Mouse (Mus musculus) liver, embryonic 11.5 days (tissue): Measurements from ENCODE around the gene Otud7a. TPM values are rescaled to one million over a fixed set of nuclear protein-coding genes. Genes with fewer than 3 reads are reported as not detected.
"Not testable (repeated sequence)": the region's sequence is repeated elsewhere in the genome, so short reads cannot be mapped to it uniquely, and the experiment has no call there.

Experiments used
- ATAC-seq: fragments of 200-750 bp; cut with Nextera tagmentation; replicated peaks from 2 replicates; pipeline ENCODE4 v1.8.0; 2017; ENCODE audit warnings: moderate number of reproducible peaks, mild to moderate bottlenecking, moderate TSS enrichment, moderate library complexity; ENCODE audit not compliant: low FRiP score
- DNase-seq: peaks from one replicate; pipeline ENCODE4 v3.0.0-alpha.2; 2017; ENCODE audit warnings: low spot score
- H3K27ac ChIP-seq: fragments of 300-500 bp; sonication (generic); 2 replicates; pipeline ENCODE4 v1.5.1; 2014; ENCODE audit warnings: mild to moderate bottlenecking, low read depth, low read length, control low read depth
- H3K27me3 ChIP-seq: fragments of 300-500 bp; sonication (generic); replicated peaks from 2 replicates; pipeline ENCODE4 v1.6.1; 2014; ENCODE audit warnings: low read length, mixed read lengths; ENCODE audit not compliant: control insufficient read depth, insufficient read depth
- H3K36me3 ChIP-seq: fragments of 300-500 bp; sonication (generic); 2 replicates; pipeline ENCODE4 v1.6.1; 2014; ENCODE audit warnings: mild to moderate bottlenecking, low read length, moderate library complexity, mixed read lengths; ENCODE audit not compliant: control insufficient read depth, insufficient read depth
- H3K4me1 ChIP-seq: fragments of 300-500 bp; sonication (generic); replicated peaks from 2 replicates; pipeline ENCODE4 v1.6.1; 2014; ENCODE audit warnings: low read length, mixed read lengths; ENCODE audit not compliant: control insufficient read depth, insufficient read depth
- H3K4me2 ChIP-seq: fragments of 300-500 bp; sonication (generic); 2 replicates; pipeline ENCODE4 v1.6.1; 2014; ENCODE audit warnings: mild to moderate bottlenecking, control low read depth, moderate library complexity
- H3K4me3 ChIP-seq: fragments of 300-500 bp; sonication (generic); 2 replicates; pipeline ENCODE4 v1.5.1; 2014; ENCODE audit warnings: low read depth, low read length, control low read depth
- H3K9ac ChIP-seq: fragments of 300-500 bp; sonication (generic); 2 replicates; pipeline ENCODE4 v1.6.1; 2014; ENCODE audit warnings: low read depth, low read length, control low read depth
- H3K9me3 ChIP-seq: fragments of 300-500 bp; sonication (generic); 2 replicates; pipeline ENCODE4 v1.6.1; 2016; ENCODE audit warnings: low read length, inconsistent platforms, mixed read lengths; ENCODE audit not compliant: control insufficient read depth
- WGBS: fragments of 180-500 bp; shearing (Covaris S2); extraction: QIAGEN DNeasy Blood & Tissue Kit; methylation state at CpG from one replicate; pipeline ENCODE4 v1.1.7; 2014; 5-methylcytosine and 5-hydroxymethylcytosine counted together
- polyA plus RNA-seq: library from polyadenylated mRNA; unstranded; fragments of >200 nt; fragmentation: Nextera tagmentation; extraction: Ambion mirVana; gene quantifications from 2 replicates; pipeline ENCODE4 v1.2.1, GENCODE M21; 2014

The Otud7a gene
- polyA plus RNA-seq, 1 experiment from 2014 or later, result 0.07 TPM

- ATAC-seq (no peak), DNase-seq (no peak)
- H3K9ac ChIP-seq, result no peak overlapping the region
- no peak overlapping the region for H3K4me2 ChIP-seq
- H3K4me1 ChIP-seq, result no peaks in the 10 kb centered on the region
- H3K36me3 ChIP-seq, result no peaks in the 10 kb centered on the region
- H3K9me3 ChIP-seq, result no peaks in the 10 kb centered on the region
- no peak overlapping the region for H3K4me3 ChIP-seq
- no peaks in the 10 kb centered on the region for H3K27me3 ChIP-seq
- H3K27ac ChIP-seq, result no peak overlapping the region
- 87% methylated on average over 1 of the region's 1 CpGs for WGBS
Measured at GRCm38 (mm10) chr7:63660261-63660660, 215.7 kb downstream of the Otud7a start.

- Histone ChIP-seq H3K36me3 (no peaks in the 10 kb centered on the region), H3K27me3 (no peaks in the 10 kb centered on the region), H3K9me3 (no peaks in the 10 kb centered on the region), H3K4me1 (no peaks in the 10 kb centered on the region), H3K27ac (no peak overlapping the region), H3K4me2 (no peak overlapping the region), H3K4me3 (no peak overlapping the region), H3K9ac (no peak overlapping the region)
- no peak for ATAC-seq
- DNase-seq, result no peak
- 82% methylated on average over 3 of the region's 3 CpGs for WGBS
Measured at GRCm38 (mm10) chr7:63662757-63663156, 218.2 kb downstream of the Otud7a start.

GRCm38 (mm10) chr7:63665496-63665895 is 220.9 kb downstream of the Otud7a start:
- 77% methylated on average over 3 of the region's 3 CpGs for WGBS
- H3K4me3 ChIP-seq, result no peak overlapping the region
- no peaks in the 10 kb centered on the region for H3K9me3 ChIP-seq
- H3K36me3 ChIP-seq, result no peaks in the 10 kb centered on the region
- H3K27me3 ChIP-seq, result no peaks in the 10 kb centered on the region
- H3K4me2 ChIP-seq, result no peak overlapping the region
- no peak overlapping the region for H3K9ac ChIP-seq
- DNase-seq, result no peak
- no peaks in the 10 kb centered on the region for H3K4me1 ChIP-seq
- H3K27ac ChIP-seq, result no peak overlapping the region
- no peak for ATAC-seq

DNA sequence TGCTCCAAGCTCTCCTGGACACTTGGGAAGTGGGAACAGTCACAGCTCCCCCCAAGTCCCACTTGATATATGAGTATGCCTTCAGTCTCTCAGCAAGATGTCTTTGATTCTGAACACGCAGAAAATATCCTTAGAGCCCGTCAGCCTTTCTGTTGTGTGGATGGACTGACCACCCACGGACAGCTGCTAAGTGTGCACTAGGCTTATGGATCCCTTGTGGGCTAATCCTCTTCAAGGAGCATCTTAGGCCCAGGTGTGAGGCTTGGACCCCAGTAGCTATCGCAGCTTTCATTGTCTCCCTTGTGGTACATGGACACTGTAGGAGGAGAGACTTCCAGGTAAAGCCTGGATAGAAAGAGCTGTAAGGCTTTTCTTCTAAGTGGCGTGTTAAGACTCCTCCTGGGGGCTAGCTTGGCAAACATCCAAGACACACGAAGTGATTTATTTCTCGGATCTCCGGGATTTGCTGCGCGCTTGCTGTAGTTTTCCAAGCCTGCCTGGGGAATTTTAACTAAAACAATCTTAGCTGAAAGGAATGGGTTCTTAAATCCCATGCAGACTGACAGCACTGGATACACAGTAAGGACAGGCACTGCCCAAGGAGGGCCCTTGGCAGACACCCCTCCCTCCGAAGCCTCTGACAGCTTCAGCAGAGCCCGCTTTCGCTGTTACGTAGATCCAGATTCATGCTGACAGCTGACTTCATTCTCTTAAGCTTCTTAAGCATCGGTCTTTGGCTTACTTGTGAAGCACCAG is 223.6 kb downstream of the Otud7a start:
- WGBS, result 80% methylated on average over 15 of the region's 15 CpGs
- Histone ChIP-seq H3K36me3 (no peaks in the 10 kb centered on the region), H3K4me2 (no peak overlapping the region), H3K9ac (no peak overlapping the region), H3K27me3 (no peaks in the 10 kb centered on the region), H3K9me3 (no peaks in the 10 kb centered on the region), H3K4me1 (no peaks in the 10 kb centered on the region), H3K27ac (no peak overlapping the region), H3K4me3 (no peak overlapping the region)
- ATAC-seq, result no peak
- DNase-seq, result no peak

DNA sequence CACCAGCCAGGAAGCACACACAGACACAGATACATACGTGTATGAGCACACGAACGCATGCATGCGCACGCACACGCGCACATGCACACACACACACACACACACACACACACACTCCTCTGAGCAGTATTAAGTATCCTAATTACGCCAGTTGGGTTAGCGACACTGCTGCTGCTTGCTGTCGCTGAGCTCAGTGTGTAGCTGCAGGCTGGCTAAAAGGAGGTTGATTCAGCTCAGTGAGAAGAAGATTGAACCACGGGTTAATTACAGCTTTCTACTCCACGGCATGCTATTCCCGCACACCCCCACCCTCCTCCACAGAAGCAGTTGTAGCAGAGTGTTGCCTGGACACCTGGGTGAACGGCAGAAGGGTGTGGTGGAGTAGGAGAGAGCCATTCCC is 224.4 kb downstream of the Otud7a start:
- Histone ChIP-seq H3K9me3 (no peaks in the 10 kb centered on the region), H3K27me3 (no peaks in the 10 kb centered on the region), H3K4me3 (no peak overlapping the region), H3K27ac (no peak overlapping the region), H3K4me1 (no peaks in the 10 kb centered on the region), H3K4me2 (no peak overlapping the region), H3K9ac (no peak overlapping the region), H3K36me3 (no peaks in the 10 kb centered on the region)
- ATAC-seq (no peak), DNase-seq (no peak)
- WGBS, result 80% methylated on average over 14 of the region's 14 CpGs

GRCm38 (mm10) chr7:63670911-63671310 is 226.4 kb downstream of the Otud7a start:
- H3K4me2 ChIP-seq, H3K36me3 ChIP-seq, ATAC-seq, H3K27ac ChIP-seq, H3K27me3 ChIP-seq, H3K4me1 ChIP-seq, H3K9me3 ChIP-seq, DNase-seq, H3K4me3 ChIP-seq, H3K9ac ChIP-seq: not testable (repeated sequence)
- 53% methylated on average over 1 of the region's 1 CpGs for WGBS

- Histone ChIP-seq H3K4me3 (no peak overlapping the region), H3K4me1 (no peaks in the 10 kb centered on the region), H3K4me2 (no peak overlapping the region), H3K9me3 (no peaks in the 10 kb centered on the region), H3K27ac (no peak overlapping the region), H3K36me3 (no peaks in the 10 kb centered on the region), H3K27me3 (no peaks in the 10 kb centered on the region), H3K9ac (no peak overlapping the region)
- no peak for DNase-seq
- ATAC-seq, result peak; percentile 66
- 22% methylated on average over 3 of the region's 3 CpGs for WGBS
Measured at GRCm38 (mm10) chr7:63671904-63672303, 227.4 kb downstream of the Otud7a start.

DNA sequence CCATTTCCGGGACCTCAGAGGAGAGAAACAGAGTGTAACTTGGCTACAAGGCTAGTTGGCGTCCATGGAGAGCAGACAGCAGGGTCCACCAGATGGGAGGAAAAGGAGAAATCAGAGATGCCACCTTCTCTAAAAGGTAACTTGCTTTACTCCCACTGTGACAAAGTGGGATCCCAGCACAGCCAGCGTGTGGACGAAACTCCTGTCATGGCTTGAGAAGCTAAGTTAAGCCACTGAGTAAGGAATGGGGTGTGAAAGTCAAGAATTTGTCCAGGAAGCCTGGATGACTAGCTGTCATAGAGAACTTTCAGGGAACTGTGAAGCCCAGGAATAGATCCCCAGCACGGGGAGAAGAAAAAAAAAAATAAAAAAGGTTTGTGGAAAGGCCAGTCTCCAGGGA is 232.1 kb downstream of the Otud7a start:
- Histone ChIP-seq H3K4me1 (no peaks in the 10 kb centered on the region), H3K36me3 (no peaks in the 10 kb centered on the region), H3K9ac (no peak overlapping the region), H3K27ac (no peak overlapping the region), H3K27me3 (no peaks in the 10 kb centered on the region), H3K4me3 (no peak overlapping the region), H3K9me3 (no peaks in the 10 kb centered on the region), H3K4me2 (no peak overlapping the region)
- no peak for DNase-seq
- WGBS, result 67% methylated on average over 5 of the region's 5 CpGs
- ATAC-seq, result no peak

GRCm38 (mm10) chr7:63677149-63677548 is 232.6 kb downstream of the Otud7a start:
- Histone ChIP-seq H3K4me2 (no peak overlapping the region), H3K36me3 (no peaks in the 10 kb centered on the region), H3K4me1 (no peaks in the 10 kb centered on the region), H3K9ac (no peak overlapping the region), H3K4me3 (no peak overlapping the region), H3K27ac (no peak overlapping the region), H3K27me3 (no peaks in the 10 kb centered on the region), H3K9me3 (no peaks in the 10 kb centered on the region)
- ATAC-seq, result no peak
- WGBS, result 44% methylated on average over 2 of the region's 2 CpGs
- no peak for DNase-seq
